Mouse (Mus musculus): ENCODE measurements at regions not wholly inside any gene's neighbourhood (a gene's known extent, or its start where the extent isn't known, plus 50 kb on each side); places are given as distances from the start of the nearest gene placed in this dataset.

DNA sequence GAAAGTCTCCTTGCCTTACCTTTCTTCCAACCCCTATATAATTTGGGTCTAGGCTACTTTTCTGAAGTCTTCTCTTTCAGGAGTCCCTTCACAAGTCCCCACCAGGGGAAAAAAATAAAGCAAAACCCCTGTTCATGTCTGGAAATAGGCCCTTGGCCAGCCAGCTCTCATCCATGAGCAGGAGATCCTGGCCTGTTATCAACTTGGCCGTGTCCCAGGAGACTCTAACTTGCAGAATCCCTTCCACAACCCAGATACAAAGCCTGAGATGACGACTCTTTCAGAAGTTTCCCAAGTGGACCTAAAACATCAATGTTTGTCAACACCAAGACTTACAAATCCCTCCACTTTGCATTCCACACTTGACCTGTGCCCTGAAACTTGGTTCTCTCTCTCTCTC, 64.6 kb upstream of the Ankrd55 start:
- no peaks in the 10 kb centered on the region for H3K4me1 ChIP-seq (ENCODE audit: insufficient read depth, low read depth, low read length)
- H3K27me3 ChIP-seq (ENCODE audit: insufficient read depth, low read length): 0 out of 2 replicates have a peak, but pooled peaks cover 3% of the 10 kb centered on the region
- ATAC-seq (ENCODE audit: extremely low read depth, insufficient number of reproducible peaks, low FRiP score, poor library complexity, severe bottlenecking) (no peak), DNase-seq (ENCODE audit: low spot score) (no peak)
- H3K4me3 ChIP-seq (ENCODE audit: low read depth, low read length): no peak overlapping the region
- no peaks in the 10 kb centered on the region for H3K36me3 ChIP-seq (replicated peaks)
- no peaks in the 10 kb centered on the region for H3K9me3 ChIP-seq (replicated peaks)
- no peak for TF ChIP-seq GATA2 (IDR thresholded peaks at IDR 0.05; ENCODE audit: borderline replicate concordance, low read depth, low read length)

DNA sequence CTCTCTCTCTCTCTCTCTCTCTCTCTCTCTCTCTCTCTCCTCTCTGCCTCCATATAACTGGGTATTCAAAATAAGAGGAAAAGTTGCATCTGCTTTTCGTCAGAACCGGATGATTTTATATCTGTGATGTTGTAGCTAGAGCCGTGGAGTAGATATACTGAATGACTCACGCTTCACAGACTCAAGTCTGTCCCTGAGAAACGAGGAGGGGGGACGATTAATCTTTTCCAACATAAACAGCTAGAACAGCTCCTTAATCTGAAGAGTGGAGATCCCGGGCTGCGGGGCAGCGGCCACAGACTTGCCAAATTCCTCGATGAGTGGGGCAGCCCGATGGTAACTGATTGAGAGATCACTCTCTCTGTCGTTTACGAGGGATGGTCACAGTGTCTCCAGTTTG, 60.5 kb upstream of the Ankrd55 start:
- Histone ChIP-seq H3K4me1 (ENCODE audit: insufficient read depth, low read depth, low read length) (no peaks in the 10 kb centered on the region), H3K36me3 (replicated peaks) (no peaks in the 10 kb centered on the region), H3K4me3 (ENCODE audit: low read depth, low read length) (no peak overlapping the region), H3K27me3 (ENCODE audit: insufficient read depth, low read length) (no peaks in the 10 kb centered on the region), H3K9me3 (replicated peaks) (no peaks in the 10 kb centered on the region)
- DNase-seq (ENCODE audit: low spot score) (no peak), ATAC-seq (ENCODE audit: extremely low read depth, insufficient number of reproducible peaks, low FRiP score, poor library complexity, severe bottlenecking) (no peak)
- no peak for TF ChIP-seq GATA2 (IDR thresholded peaks at IDR 0.05; ENCODE audit: borderline replicate concordance, low read depth, low read length)

DNA sequence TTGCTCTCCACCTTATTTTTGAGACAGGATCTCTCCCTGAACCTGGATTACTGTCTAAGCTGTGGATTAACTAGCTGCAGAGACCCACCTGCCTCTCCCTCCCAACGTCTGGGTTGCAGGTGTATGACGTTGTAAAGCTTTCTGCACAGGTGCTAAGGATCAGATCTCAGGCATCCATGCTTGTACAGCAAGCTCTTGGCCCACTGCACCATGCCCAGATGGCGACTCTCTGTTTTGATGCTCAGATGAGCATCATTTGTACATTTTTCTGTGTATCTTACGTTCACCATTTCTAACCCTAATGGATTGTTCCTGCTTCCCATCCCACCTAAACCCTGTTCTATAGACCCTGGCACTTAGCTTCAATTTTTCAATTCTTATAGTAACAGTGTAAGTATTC, 59.4 kb upstream of the Ankrd55 start:
- Histone ChIP-seq H3K27me3 (ENCODE audit: insufficient read depth, low read length) (no peaks in the 10 kb centered on the region), H3K4me3 (ENCODE audit: low read depth, low read length) (no peak overlapping the region), H3K9me3 (replicated peaks) (no peaks in the 10 kb centered on the region), H3K4me1 (ENCODE audit: insufficient read depth, low read depth, low read length) (no peaks in the 10 kb centered on the region), H3K36me3 (replicated peaks) (no peaks in the 10 kb centered on the region)
- DNase-seq (ENCODE audit: low spot score): no peak
- ATAC-seq (ENCODE audit: extremely low read depth, insufficient number of reproducible peaks, low FRiP score, poor library complexity, severe bottlenecking): no peak
- TF ChIP-seq TAL1 (conservative IDR thresholded peaks at IDR 0.05; ENCODE audit: low read depth, low read length) (no peak), GATA2 (IDR thresholded peaks at IDR 0.05; ENCODE audit: borderline replicate concordance, low read depth, low read length) (no peak), GATA1 (IDR thresholded peaks at IDR 0.05; ENCODE audit: borderline replicate concordance, low read length) (no peak), POLR2AphosphoS5 (IDR thresholded peaks at IDR 0.05; ENCODE audit: insufficient replicate concordance, low read depth, low read length) (no peak), CTCF (IDR thresholded peaks at IDR 0.05; ENCODE audit: low read depth, low read length) (no peak)

DNA sequence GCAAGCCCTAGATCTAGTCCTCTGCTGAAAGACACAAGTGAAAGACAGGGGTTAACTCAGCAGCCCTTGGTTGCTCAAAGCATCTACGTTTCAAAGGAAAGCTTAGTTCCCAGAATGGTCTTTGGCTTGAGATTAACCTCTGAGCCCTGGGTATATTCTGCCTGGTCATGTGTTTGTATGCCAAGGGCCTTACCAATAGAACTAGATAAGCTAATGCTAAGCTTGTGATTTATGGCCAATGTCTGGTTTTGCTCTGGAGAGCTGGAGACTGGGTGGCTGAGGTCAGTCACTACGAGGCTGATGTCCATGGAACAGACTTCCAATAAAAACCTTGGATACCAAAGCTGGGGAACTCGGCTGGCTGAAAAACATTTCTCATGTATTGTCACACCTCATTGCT, 58.1 kb upstream of the Ankrd55 start:
- Histone ChIP-seq H3K4me3 (ENCODE audit: low read depth, low read length) (no peak overlapping the region), H3K27me3 (ENCODE audit: insufficient read depth, low read length) (no peaks in the 10 kb centered on the region), H3K36me3 (replicated peaks) (no peaks in the 10 kb centered on the region), H3K4me1 (ENCODE audit: insufficient read depth, low read depth, low read length) (no peaks in the 10 kb centered on the region), H3K9me3 (replicated peaks) (no peaks in the 10 kb centered on the region)
- DNase-seq (ENCODE audit: low spot score) (no peak), ATAC-seq (ENCODE audit: extremely low read depth, insufficient number of reproducible peaks, low FRiP score, poor library complexity, severe bottlenecking) (no peak)
- TF ChIP-seq POLR2AphosphoS5 (IDR thresholded peaks at IDR 0.05; ENCODE audit: insufficient replicate concordance, low read depth, low read length) (no peak), CTCF (IDR thresholded peaks at IDR 0.05; ENCODE audit: low read depth, low read length) (no peak), GATA2 (IDR thresholded peaks at IDR 0.05; ENCODE audit: borderline replicate concordance, low read depth, low read length) (no peak), GATA1 (IDR thresholded peaks at IDR 0.05; ENCODE audit: borderline replicate concordance, low read length) (no peak), TAL1 (conservative IDR thresholded peaks at IDR 0.05; ENCODE audit: low read depth, low read length) (no peak)

DNA sequence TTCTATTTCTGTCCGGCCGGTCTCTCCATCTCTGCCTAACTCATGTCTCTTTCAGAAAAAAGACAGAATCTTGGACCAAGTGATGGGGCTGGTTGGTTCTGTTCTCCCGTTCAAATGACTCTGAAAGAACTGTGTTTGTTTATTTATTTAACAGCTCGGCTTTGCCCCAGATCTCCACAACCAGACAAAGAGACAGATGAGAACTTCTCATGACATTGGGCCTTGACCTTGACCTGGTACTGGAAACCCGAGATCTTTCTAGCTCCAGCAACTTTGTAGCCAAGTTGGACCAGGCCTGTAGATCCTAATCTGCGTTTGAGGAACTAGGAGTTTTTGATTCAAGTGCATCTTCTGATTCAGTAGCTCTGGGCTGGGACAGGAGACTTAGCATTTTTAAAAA, 53.6 kb upstream of the Ankrd55 start:
- no peak for DNase-seq (ENCODE audit: low spot score)
- no peak overlapping the region for H3K4me3 ChIP-seq (ENCODE audit: low read depth, low read length)
- no peaks in the 10 kb centered on the region for H3K36me3 ChIP-seq (replicated peaks)
- TF ChIP-seq GATA2 (IDR thresholded peaks at IDR 0.05; ENCODE audit: borderline replicate concordance, low read depth, low read length): no peak
- no peak for TF ChIP-seq GATA1 (IDR thresholded peaks at IDR 0.05; ENCODE audit: borderline replicate concordance, low read length)
- no peak for TF ChIP-seq CTCF (IDR thresholded peaks at IDR 0.05; ENCODE audit: low read depth, low read length)
- TF ChIP-seq TAL1 (conservative IDR thresholded peaks at IDR 0.05; ENCODE audit: low read depth, low read length): no peak
- TF ChIP-seq POLR2AphosphoS5 (IDR thresholded peaks at IDR 0.05; ENCODE audit: insufficient replicate concordance, low read depth, low read length): no peak
- H3K9me3 ChIP-seq (replicated peaks): no peaks in the 10 kb centered on the region
- ATAC-seq (ENCODE audit: extremely low read depth, insufficient number of reproducible peaks, low FRiP score, poor library complexity, severe bottlenecking): no peak
- H3K4me1 ChIP-seq (ENCODE audit: insufficient read depth, low read depth, low read length): no peaks in the 10 kb centered on the region
- peaks cover 2% of the 10 kb centered on the region; the same call in 1 of the 2 replicates for H3K27me3 ChIP-seq (ENCODE audit: insufficient read depth, low read length)

DNA sequence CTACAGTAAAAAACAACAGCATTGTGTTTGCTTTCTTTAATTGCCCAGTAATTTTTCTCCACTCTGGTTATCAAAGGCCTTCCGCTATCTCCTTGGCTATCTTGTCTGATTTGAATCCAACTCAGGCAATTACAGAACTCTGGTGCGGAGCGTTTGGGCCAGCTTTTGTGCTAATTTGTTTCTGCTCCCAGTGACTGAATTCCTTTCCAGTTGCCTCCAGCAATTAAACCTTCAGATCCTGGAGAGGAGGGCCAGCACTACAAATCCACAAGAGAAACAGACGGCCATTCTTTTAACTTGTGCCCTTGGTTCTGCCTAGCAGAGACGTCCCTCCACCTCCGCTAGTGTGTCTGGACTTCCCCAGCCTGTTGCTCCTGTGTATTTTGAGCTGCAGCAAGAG, 51.3 kb upstream of the Ankrd55 start:
- Histone ChIP-seq H3K4me3 (ENCODE audit: low read depth, low read length) (no peak overlapping the region), H3K9me3 (replicated peaks) (no peaks in the 10 kb centered on the region), H3K36me3 (replicated peaks) (no peaks in the 10 kb centered on the region), H3K4me1 (ENCODE audit: insufficient read depth, low read depth, low read length) (no peaks in the 10 kb centered on the region), H3K27me3 (ENCODE audit: insufficient read depth, low read length) (peaks cover 7% of the 10 kb centered on the region)
- TF ChIP-seq POLR2AphosphoS5 (IDR thresholded peaks at IDR 0.05; ENCODE audit: insufficient replicate concordance, low read depth, low read length) (no peak), GATA2 (IDR thresholded peaks at IDR 0.05; ENCODE audit: borderline replicate concordance, low read depth, low read length) (no peak), TAL1 (conservative IDR thresholded peaks at IDR 0.05; ENCODE audit: low read depth, low read length) (no peak)
- ATAC-seq (ENCODE audit: extremely low read depth, insufficient number of reproducible peaks, low FRiP score, poor library complexity, severe bottlenecking): no peak
- DNase-seq (ENCODE audit: low spot score): no peak

DNA sequence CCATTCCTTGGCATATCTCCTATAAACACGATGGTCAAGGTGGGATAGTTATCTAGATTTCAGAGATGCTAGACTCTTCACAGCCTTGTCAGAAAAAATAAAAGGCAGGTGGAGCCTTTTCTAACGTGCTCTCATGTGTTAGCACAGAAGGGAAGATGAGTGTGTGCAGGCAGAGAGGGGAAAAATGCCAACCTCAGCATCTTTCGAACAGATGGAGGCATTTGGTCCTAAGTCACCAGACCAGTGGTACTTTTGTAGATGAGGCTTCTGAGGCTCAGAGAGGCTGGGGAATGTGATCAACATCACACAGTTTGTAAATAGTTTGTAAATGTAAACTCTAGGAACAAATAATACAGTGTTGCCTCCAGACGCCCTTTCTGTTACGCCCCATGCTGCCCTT, 50.9 kb upstream of the Ankrd55 start:
- no peak overlapping the region for H3K4me3 ChIP-seq (ENCODE audit: low read depth, low read length)
- no peaks in the 10 kb centered on the region for H3K9me3 ChIP-seq (replicated peaks)
- TF ChIP-seq CTCF (IDR thresholded peaks at IDR 0.05; ENCODE audit: low read depth, low read length) (no peak), TAL1 (conservative IDR thresholded peaks at IDR 0.05; ENCODE audit: low read depth, low read length) (no peak), GATA2 (IDR thresholded peaks at IDR 0.05; ENCODE audit: borderline replicate concordance, low read depth, low read length) (no peak), POLR2AphosphoS5 (IDR thresholded peaks at IDR 0.05; ENCODE audit: insufficient replicate concordance, low read depth, low read length) (no peak)
- DNase-seq (ENCODE audit: low spot score) (no peak), ATAC-seq (ENCODE audit: extremely low read depth, insufficient number of reproducible peaks, low FRiP score, poor library complexity, severe bottlenecking) (no peak)
- H3K36me3 ChIP-seq (replicated peaks): no peaks in the 10 kb centered on the region
- H3K4me1 ChIP-seq (ENCODE audit: insufficient read depth, low read depth, low read length): no peaks in the 10 kb centered on the region
- peaks cover 8% of the 10 kb centered on the region for H3K27me3 ChIP-seq (ENCODE audit: insufficient read depth, low read length)

All from G1E (cell line).